Mouse (Mus musculus) gastrocnemius, postnatal 25 days (tissue): ENCODE data around the gene Rarres1. TPM values are rescaled to one million over a fixed set of nuclear protein-coding genes. Genes with fewer than 3 reads are reported as not detected.

ENCODE experiments used
- total RNA-seq, 2 experiments: library from RNA; stranded (reverse); gene quantifications; 1 replicate in 1 of 2; 2 replicates in 1 of 2; pipeline ENCODE4 v1.2.3; 2021

Gene Rarres1
- total RNA-seq, 2 experiments from 2014 or later, result 0.28 to 1.1 TPM

Other genes with a start within 250 kb of the Rarres1 start
- gene Mlf1, start 141.4 kb downstream of the Rarres1 start, total RNA-seq, result 100 to 1,000 TPM; 423 to 567 TPM
- not detected for gene Gm17402, start 140.4 kb downstream of the Rarres1 start, total RNA-seq
- gene Gfm1, start 85.4 kb downstream of the Rarres1 start, total RNA-seq, result 100 to 1,000 TPM; 103 to 113 TPM
- 1 to 10 TPM; 1.7 to 2.6 TPM for gene Lxn, start 51.6 kb downstream of the Rarres1 start, total RNA-seq
- gene Mfsd1, start 67.2 kb upstream of the Rarres1 start, total RNA-seq, result 10 to 100 TPM; 20.9 to 21.8 TPM